Mouse (Mus musculus) embryonic facial prominence, embryonic 10.5 days (tissue): ENCODE results near the gene Ramp2. TPM values are rescaled to one million over a fixed set of nuclear protein-coding genes. Genes with fewer than 3 reads are reported as not detected.

ENCODE experiments used
- DNase-seq: peaks from one replicate; pipeline ENCODE4 v3.0.0-alpha.2; 2017; ENCODE audit warnings: low spot score
- H3K27ac ChIP-seq: fragments of 300-500 bp; sonication (generic); replicated peaks from 2 replicates; pipeline ENCODE4 v1.5.1; 2016; ENCODE audit warnings: mild to moderate bottlenecking
- H3K27me3 ChIP-seq: fragments of 300-500 bp; sonication (generic); replicated peaks from 2 replicates; pipeline ENCODE4 v1.6.1; 2016; ENCODE audit warnings: low read depth, mild to moderate bottlenecking; ENCODE audit not compliant: poor library complexity, severe bottlenecking
- H3K36me3 ChIP-seq: fragments of 300-500 bp; sonication (generic); replicated peaks from 2 replicates; pipeline ENCODE4 v1.6.1; 2016; ENCODE audit warnings: mild to moderate bottlenecking, moderate library complexity
- H3K4me1 ChIP-seq: fragments of 300-500 bp; sonication (generic); 2 replicates; pipeline ENCODE4 v1.6.1; 2016
- H3K4me3 ChIP-seq: fragments of 300-500 bp; sonication (generic); 2 replicates; pipeline ENCODE4 v1.5.1; 2016; ENCODE audit warnings: mild to moderate bottlenecking, moderate library complexity
- H3K9me3 ChIP-seq: fragments of 300-500 bp; sonication (generic); 2 replicates; pipeline ENCODE4 v1.6.1; 2016; ENCODE audit warnings: mild to moderate bottlenecking
- WGBS: fragments of 180-500 bp; shearing (Covaris S2); methylation state at CpG from one replicate; pipeline ENCODE4 v1.1.7; 2016; 5-methylcytosine and 5-hydroxymethylcytosine counted together
- polyA plus RNA-seq: library from polyadenylated mRNA; unstranded; fragments of >200 nt; fragmentation: Nextera tagmentation; extraction: Ambion mirVana; gene quantifications from 2 replicates; pipeline ENCODE4 v1.2.1, GENCODE M21; 2016

Gene Ramp2
- polyA plus RNA-seq, 1 experiment from 2014 or later, result 66.4 TPM

DNA sequence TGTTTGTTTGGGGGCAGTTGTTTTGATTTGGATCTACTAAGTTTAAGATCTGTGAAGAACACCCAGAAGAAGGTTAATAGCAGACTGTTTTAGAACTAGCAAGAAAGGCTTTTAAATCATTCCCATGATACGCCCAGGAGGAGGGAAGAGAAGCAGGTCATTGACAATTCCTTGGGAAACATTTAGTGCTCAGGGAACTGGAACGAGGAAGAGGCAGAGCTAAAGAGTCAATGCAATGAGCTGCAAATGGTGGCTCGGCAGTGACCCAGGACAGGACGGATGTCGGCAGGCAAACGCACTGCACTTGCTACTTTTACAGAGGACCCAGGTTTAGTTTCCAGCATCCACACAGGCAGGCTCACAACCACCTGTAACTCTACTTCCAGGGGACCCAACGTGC lies 35.0 kb downstream of the Ramp2 start:
- Histone ChIP-seq H3K27me3 (peaks cover 44% of the 10 kb centered on the region), H3K9me3 (no peaks in the 10 kb centered on the region), H3K4me1 (peaks cover 37% of the 10 kb centered on the region), H3K4me3 (no peak overlapping the region), H3K27ac (no peak overlapping the region), H3K36me3 (peaks cover 27% of the 10 kb centered on the region)
- no peak for DNase-seq
- 56% methylated on average over 7 of the region's 7 CpGs for WGBS

DNA sequence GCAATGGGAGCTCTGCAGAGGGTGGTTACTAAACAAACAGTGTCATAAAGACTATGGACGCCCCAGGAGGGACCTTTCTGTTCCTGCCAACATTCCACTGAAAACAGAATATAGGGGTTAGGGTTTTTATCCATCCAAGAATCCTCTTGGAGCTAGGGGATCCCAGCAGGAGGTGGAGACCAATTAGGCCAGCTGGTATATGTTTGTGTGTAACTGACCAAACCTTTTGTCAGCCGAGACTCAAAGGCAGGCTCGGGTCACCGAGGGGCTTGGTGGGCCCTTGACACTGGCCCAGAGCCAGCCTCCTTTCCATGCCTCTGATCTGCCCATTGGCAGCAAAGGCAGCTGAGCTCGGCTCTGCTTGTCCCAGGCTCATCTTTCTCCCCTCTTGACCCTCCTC lies 37.1 kb downstream of the Ramp2 start:
- no peak for DNase-seq
- no peak overlapping the region for H3K27ac ChIP-seq
- no peak overlapping the region for H3K4me3 ChIP-seq
- no peaks in the 10 kb centered on the region for H3K9me3 ChIP-seq
- H3K36me3 ChIP-seq, result peaks cover 27% of the 10 kb centered on the region
- WGBS, result 32% methylated on average over 5 of the region's 5 CpGs
- H3K27me3 ChIP-seq, result peaks cover 26% of the 10 kb centered on the region
- peaks cover 16% of the 10 kb centered on the region for H3K4me1 ChIP-seq

DNA sequence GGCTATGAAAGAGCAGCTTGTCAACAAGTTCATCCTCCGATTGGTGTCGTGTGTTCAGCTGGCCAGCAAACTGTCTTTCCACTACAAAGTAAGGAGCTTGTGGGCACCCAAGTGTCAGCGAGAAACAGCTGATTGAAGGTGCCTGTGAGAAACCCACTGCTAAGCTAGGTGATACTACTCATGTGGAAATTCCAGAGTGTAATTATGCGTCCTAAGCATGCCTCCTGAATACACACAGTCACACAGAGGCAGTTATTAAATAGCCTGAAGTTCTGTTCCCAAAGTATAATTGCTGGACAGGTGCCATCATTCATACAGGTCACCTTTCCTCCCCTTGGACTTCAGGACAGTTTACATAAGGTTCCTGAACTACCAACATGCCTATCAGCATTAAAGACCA lies 38.0 kb downstream of the Ramp2 start:
- H3K36me3 ChIP-seq, result peaks cover 34% of the 10 kb centered on the region
- 68% methylated on average over 4 of the region's 4 CpGs for WGBS
- no peak for DNase-seq
- no peak overlapping the region for H3K4me3 ChIP-seq
- H3K27ac ChIP-seq, result no peak overlapping the region
- H3K4me1 ChIP-seq, result peaks cover 11% of the 10 kb centered on the region
- H3K9me3 ChIP-seq, result no peaks in the 10 kb centered on the region
- peaks cover 26% of the 10 kb centered on the region for H3K27me3 ChIP-seq

- no peak for DNase-seq
- H3K27ac ChIP-seq, result no peak overlapping the region
- H3K36me3 ChIP-seq, result peaks cover 69% of the 10 kb centered on the region
- H3K27me3 ChIP-seq, result 0 out of 2 replicates have a peak, but pooled peaks cover 4% of the 10 kb centered on the region
- WGBS, result 84% methylated on average over 9 of the region's 9 CpGs
- H3K4me3 ChIP-seq, result no peak overlapping the region
- H3K4me1 ChIP-seq, result peaks cover 6% of the 10 kb centered on the region
- H3K9me3 ChIP-seq, result no peaks in the 10 kb centered on the region
Observed at GRCm38 (mm10) chr11:101287306-101287705, 41.5 kb downstream of the Ramp2 start.

- DNase-seq, result no peak
- no peaks in the 10 kb centered on the region for H3K4me1 ChIP-seq
- peaks cover 96% of the 10 kb centered on the region for H3K36me3 ChIP-seq
- no peaks in the 10 kb centered on the region for H3K27me3 ChIP-seq
- no peaks in the 10 kb centered on the region for H3K9me3 ChIP-seq
- H3K27ac ChIP-seq, result no peak overlapping the region
- 96% methylated on average over 8 of the region's 8 CpGs for WGBS
- no peak overlapping the region for H3K4me3 ChIP-seq
Observed at GRCm38 (mm10) chr11:101291231-101291630, 45.4 kb downstream of the Ramp2 start.

GRCm38 (mm10) chr11:101295191-101295590 lies 49.4 kb downstream of the Ramp2 start:
- H3K4me1 ChIP-seq, result peaks cover 1% of the 10 kb centered on the region; the same call in 1 of the 2 replicates
- H3K9me3 ChIP-seq, result no peaks in the 10 kb centered on the region
- H3K27me3 ChIP-seq, result no peaks in the 10 kb centered on the region
- H3K27ac ChIP-seq, result no peak overlapping the region
- no peak for DNase-seq
- WGBS, result 90% methylated on average over 8 of the region's 8 CpGs
- no peak overlapping the region for H3K4me3 ChIP-seq
- H3K36me3 ChIP-seq, result peaks cover 97% of the 10 kb centered on the region

GRCm38 (mm10) chr11:101300881-101301280 lies 55.1 kb downstream of the Ramp2 start:
- H3K27me3 ChIP-seq, result no peaks in the 10 kb centered on the region
- H3K36me3 ChIP-seq, result peaks cover 42% of the 10 kb centered on the region
- H3K27ac ChIP-seq, result no peak overlapping the region
- peak overlapping the region; percentile 90 for H3K4me3 ChIP-seq
- WGBS, result 71% methylated on average over 7 of the region's 7 CpGs
- no peaks in the 10 kb centered on the region for H3K9me3 ChIP-seq
- peaks cover 17% of the 10 kb centered on the region for H3K4me1 ChIP-seq
- DNase-seq, result no peak

DNA sequence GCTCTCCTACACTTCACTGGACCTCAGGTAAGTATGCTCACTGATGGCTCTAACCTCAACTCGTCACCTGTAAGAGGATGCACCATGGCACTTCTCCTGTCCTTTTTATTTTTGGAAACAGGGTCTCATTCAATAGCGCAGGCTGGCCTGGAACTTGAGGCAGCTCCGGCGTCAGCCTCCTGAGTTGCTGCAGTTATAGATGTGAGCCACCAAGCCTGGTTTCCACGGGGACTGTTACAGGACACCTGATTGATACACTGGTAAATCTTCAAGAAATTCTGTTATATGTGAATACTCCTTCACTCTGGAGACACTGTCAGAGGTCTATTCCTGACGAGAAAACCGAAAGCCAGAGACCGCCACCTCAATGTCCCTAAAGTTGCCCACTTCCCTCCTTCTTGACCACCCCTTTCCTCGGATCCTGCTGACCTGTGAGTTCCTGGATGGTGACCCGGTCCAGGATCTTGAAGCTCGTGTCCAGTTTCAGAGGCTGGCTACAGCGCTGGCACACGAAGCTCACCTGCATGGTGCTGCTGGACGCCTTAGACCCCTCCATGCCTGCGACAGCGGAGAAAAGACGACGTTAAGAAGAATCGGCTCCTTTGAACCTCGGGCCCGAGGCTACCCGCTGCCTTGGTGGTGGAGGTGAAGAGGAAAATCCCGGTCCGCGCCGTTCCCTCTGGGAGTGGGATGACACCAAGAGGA lies 55.6 kb downstream of the Ramp2 start:
- H3K9me3 ChIP-seq, result no peaks in the 10 kb centered on the region
- 14% methylated on average over 26 of the region's 26 CpGs for WGBS
- H3K27me3 ChIP-seq, result no peaks in the 10 kb centered on the region
- peaks cover 17% of the 10 kb centered on the region for H3K4me1 ChIP-seq
- H3K36me3 ChIP-seq, result peaks cover 36% of the 10 kb centered on the region
- peak overlapping the region; percentile 90 for H3K4me3 ChIP-seq
- no peak for DNase-seq
- H3K27ac ChIP-seq, result peak overlapping the region; percentile 79

DNA sequence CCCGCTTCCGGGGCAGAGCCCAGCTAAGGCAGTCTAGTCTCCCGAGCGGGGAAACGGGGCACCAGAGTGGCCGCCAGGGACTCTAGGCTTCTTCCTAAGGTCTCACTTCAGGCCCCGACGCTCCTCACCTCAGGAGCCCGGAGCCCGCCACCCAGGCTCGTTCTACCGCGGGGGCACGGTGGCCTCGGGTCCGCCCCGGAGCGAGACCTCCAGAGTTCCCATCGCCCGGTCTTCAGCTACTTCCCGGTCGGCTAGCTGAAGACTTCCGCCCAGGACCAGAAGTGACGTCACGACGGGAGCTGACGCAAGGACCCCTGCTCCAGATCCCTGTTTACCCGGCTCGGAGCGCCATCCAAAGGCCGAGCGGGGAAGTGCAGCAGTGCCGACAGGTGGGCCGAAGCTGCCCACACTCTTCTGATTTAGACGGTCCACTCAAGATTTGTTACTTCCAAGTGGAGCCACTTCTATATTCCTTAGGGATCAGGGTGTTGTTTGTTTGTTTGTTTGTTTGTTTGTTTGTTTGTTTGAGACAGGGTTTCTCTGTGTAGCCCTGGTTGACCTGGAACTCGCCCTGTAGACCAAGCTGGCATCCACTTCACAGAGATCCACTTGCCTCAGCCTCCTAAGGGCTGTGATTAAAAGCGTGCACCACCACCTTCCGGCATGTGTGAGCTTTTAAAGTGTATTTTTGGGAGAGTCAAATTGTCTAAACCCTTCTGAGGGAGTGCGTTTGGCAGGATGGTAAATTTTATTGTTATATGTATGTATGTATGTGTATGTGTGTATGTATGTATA lies 56.4 kb downstream of the Ramp2 start, which contains the start of gene Becn1:
Becn1 (minus strand) TSS at position 283 of the 795 bp plus-strand sequence.
- H3K27ac ChIP-seq, result peak within 1 kb of the TSS; percentile 79
- H3K4me3 ChIP-seq, result peak within 1 kb of the TSS; percentile 90
- peaks cover 17% of the 10 kb centered on the region for H3K4me1 ChIP-seq
- peaks cover 29% of the 10 kb centered on the region for H3K36me3 ChIP-seq
- 7% methylated on average over 39 of the region's 39 CpGs for WGBS
- peak; percentile 95 for DNase-seq
- no peaks in the 10 kb centered on the region for H3K27me3 ChIP-seq
- H3K9me3 ChIP-seq, result no peaks in the 10 kb centered on the region

GRCm38 (mm10) chr11:101307744-101308143 lies 61.9 kb downstream of the Ramp2 start:
- no peak for DNase-seq
- Histone ChIP-seq H3K4me3 (no peak overlapping the region), H3K27ac (no peak overlapping the region), H3K27me3 (no peaks in the 10 kb centered on the region), H3K36me3 (no peaks in the 10 kb centered on the region), H3K4me1 (no peaks in the 10 kb centered on the region), H3K9me3 (no peaks in the 10 kb centered on the region)
- 51% methylated on average over 5 of the region's 5 CpGs for WGBS
